Mouse (Mus musculus) ES-Bruce4 (cell line): ENCODE measurements around the gene Dnah3.

Experiments
- CTCF ChIP-seq: IDR thresholded peaks from one replicate; pipeline ENCODE4 v1.8.1; 2011; ENCODE audit warnings: low read depth, low read length
- EP300 ChIP-seq: IDR thresholded peaks from 2 replicates; pipeline ENCODE4 v1.6.1; 2011; ENCODE audit warnings: low read depth, low read length; ENCODE audit not compliant: insufficient read depth

DNA sequence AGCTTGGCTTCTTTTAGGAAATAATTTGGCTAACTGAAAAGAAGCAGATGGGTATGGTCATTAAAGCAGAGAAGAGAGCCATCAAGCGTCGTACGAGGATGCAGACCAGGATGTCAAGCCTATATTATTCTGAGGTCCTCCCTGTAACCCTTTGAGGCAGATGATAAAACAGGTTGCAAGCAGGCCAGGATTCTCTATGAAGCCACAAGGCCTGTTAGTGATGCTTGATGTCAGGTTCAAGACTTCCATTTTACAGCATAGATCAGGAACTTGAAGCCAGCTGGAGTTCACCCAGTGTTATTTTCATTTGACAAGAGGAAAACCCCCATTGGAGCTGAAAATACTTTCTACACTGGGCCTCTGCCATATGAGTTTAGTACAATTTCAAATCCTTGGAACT is 114.9 kb downstream of the Dnah3 start:
- no peak for TF ChIP-seq EP300
- TF ChIP-seq CTCF = no peak
